Mouse (Mus musculus) embryonic fibroblast, embryonic 13.5 days (primary cell): ENCODE results near the gene AU018091.

Source experiments
- CTCF ChIP-seq: IDR thresholded peaks from 2 replicates; pipeline ENCODE4 v1.5.1; 2011; ENCODE audit warnings: mild to moderate bottlenecking, control low read depth, low read length, moderate library complexity, borderline replicate concordance; ENCODE audit not compliant: insufficient read depth
- POLR2A ChIP-seq: IDR thresholded peaks from 2 replicates; pipeline ENCODE4 v1.6.1; 2011; ENCODE audit warnings: low read depth, mild to moderate bottlenecking, control low read depth, low read length, moderate library complexity

- TF ChIP-seq POLR2A (no peak), CTCF (no peak)
Measured at GRCm38 (mm10) chr7:3166270-3166669, 2.7 kb downstream of the AU018091 start.
